Mouse (Mus musculus) effector memory CD4-positive, alpha-beta T cell, adult 5 months (primary cell): ENCODE results near the gene Tkfc. TPM values are rescaled to one million over a fixed set of nuclear protein-coding genes. Genes with fewer than 3 reads are reported as not detected.

Source experiments
- polyA plus RNA-seq: library from polyadenylated mRNA; unstranded; fragments of 100-300 nt; shearing (Covaris generic); gene quantifications from one replicate; pipeline ENCODE4 v1.2.1, GENCODE M21; 2017

Tkfc gene
- polyA plus RNA-seq = 4.7 TPM

DNA sequence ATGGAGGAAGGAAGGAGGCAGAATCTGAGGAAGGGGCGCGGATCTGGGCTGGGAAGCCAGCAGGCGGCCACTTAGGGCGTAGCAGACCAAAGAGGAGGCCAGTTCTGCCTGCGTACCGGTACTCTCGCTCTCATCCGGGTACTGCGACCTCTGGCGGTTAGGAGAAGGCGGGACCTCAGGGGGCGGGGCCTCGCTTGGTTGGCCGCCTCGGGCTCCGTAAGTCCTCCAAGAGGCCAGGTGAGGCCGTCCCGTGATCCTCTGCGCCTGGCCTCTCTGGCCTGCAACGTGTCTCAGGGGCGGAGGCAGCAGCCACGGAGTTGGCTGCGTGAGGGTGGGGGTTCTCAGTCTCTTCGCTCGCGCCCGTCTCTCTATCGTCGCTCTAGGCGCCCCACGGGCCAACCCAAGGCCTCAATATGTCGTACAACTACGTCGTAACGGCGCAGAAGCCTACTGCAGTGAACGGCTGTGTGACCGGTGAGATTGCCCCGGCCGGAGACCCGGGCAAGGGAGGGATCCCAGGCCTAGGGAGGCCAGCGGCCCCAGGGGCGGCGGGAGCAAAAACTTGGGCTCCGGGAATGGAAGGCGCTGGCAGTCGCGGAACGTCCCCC is at the start of gene Tkfc, which contains the start of gene Ddb1:
Gene Tkfc (minus strand): TSS at position 362 of the 608 bp plus-strand sequence.
Gene Ddb1 (plus strand): TSS at position 35 of the 608 bp plus-strand sequence.

DNA sequence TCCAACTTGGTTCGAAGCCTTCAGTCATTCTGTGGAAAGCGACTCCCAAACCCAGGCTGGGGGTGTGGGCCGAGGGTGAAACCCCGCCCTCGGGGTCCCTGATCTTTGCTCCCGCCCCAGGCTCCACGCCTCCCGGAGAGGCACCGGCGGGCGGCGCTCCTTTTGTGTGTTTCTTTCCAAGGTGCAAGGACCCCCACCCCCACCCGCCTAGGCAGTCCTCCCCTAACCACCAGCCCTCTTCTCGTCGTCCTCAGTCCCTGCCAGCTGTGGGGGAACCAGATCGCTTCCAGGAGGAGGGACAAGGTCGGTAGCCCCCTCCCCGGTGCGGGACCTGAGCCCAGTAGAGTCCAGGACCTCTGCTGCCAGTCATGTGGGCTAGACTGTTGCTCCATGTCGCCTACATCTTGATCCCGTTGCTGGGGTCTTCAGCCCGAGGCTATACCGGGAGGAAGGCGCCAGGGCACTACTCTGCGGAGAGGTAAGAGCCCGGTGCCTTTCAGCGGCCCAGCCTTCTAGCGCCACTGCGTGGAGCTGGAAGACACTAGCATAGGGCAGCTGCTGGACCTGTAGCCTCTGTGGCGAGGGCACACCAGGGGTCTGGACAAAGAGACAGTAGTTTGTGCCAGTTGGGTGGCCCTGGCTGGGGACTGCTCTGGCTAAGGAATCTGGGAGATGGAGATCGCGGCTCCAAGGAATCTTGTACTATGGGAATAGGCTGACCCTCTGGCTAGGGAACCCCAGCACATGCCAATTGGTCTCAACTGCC is 28.8 kb upstream of the Tkfc start, which contains the start of gene Vwce:
Gene Vwce (plus strand): TSS at position 108 of the 766 bp plus-strand sequence.

DNA sequence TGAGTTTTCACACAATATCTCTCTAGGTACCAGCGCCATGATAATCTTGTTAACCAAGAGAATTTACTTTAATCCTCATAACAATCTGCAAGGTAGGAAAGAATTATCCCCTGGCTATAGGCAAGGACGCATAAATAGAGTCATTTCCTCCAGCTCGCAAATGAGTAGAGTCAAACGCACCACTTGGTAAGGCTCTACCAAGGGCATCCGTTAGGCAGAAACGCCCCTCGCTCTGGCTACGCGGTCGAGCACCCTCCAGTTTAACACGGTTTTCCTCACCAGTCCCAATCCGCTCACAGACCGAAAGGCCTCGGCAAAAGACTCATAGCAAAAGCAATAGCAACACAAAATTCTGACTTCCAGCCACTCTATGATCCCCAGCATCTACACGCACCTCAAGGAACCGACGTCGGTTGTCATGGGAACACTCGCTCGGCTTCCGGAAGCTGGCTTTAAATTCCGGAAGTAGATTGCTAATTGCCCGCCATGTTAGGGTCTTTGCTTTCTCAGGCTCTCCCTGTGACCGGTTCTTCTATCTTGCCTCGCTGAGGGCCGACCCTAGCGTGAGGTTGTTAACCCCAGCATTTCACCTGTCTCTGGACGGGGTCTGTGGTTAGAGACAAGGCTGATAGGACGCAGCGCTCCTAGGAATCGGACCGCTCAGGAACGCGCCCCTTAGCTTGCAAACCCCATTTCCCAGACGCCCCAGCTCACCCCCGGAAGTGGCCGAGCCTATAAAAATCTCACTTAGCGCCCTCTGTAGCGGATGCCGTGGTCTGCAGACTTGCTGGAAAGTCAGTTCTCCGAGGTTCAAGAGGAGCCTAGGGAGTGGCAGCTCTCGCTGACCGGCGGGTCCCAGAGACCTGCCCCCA is 28.5 kb downstream of the Tkfc start, which contains the start of the genes Cyb561a3 and Tmem138:
Gene Cyb561a3 (plus strand): TSS at position 483 of the 872 bp plus-strand sequence.
Gene Tmem138 (minus strand): TSS at position 673 of the 872 bp plus-strand sequence.

DNA sequence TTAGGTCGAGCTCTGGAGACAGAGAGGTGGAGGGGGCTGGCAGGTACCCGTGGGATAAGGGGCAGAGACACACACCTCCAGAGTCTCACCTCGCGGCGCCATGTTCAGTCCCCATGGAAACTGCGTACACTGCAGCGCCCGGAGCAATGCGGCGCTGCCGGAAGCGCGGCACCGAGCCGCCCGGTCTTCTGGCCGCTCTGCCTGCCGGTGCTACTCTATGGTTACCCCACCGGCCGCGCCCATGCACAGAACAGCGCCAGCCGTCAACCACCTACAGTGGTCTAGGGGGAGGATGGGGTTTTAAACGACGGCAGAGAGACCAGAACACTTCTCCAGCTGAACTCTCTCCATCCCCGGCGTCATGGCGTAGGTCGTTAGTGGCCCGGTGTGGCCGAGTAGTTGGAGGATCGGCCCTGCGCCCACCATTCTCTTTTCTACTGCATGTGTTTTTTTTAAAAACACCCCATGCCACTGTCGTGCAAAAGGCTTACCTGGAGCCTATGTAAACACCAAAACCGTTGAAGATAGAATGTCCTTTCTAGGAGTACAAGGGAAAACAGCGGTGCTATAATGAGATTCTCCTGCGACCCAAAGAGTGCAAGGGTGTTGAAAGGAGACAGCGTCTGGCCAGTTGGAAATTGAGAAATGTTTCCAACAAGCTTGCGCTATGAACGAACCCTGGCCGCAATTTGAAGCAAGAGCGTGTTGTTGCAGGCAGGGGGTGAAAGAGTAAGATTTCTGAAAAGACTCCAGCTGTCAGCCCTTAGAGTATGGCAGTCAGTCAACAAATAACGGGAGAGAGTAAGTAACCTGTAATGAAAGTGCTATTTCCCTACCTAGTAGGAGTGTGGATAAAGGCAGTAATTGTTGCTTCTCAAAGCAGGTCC is 49.6 kb downstream of the Tkfc start, which contains the start of gene Tmem216:
Gene Tmem216 (minus strand): TSS at position 615 of the 887 bp plus-strand sequence.

Other genes starting within 250 kb of the Tkfc start
- not detected for gene Syt7, start 216.6 kb downstream of the Tkfc start, polyA plus RNA-seq
- not detected for gene Lrrc10b, start 148.2 kb downstream of the Tkfc start, polyA plus RNA-seq
- gene Ppp1r32, start 122.7 kb downstream of the Tkfc start, polyA plus RNA-seq = 0.36 TPM
- gene Cpsf7, start 80.4 kb downstream of the Tkfc start, polyA plus RNA-seq = 27.6 TPM
- gene Sdhaf2, start 79.5 kb downstream of the Tkfc start, polyA plus RNA-seq = 49.1 TPM
- gene Tmem216, start 49.4 kb downstream of the Tkfc start, polyA plus RNA-seq = 6.7 TPM
- gene Cyb561a3, start 28.5 kb downstream of the Tkfc start, polyA plus RNA-seq = 21.7 TPM
- gene Tmem138, start 28.3 kb downstream of the Tkfc start, polyA plus RNA-seq = 4.8 TPM
- gene Ddb1, start 327 bp downstream of the Tkfc start, polyA plus RNA-seq = 143 TPM
- gene Vwce, start 28.6 kb upstream of the Tkfc start, polyA plus RNA-seq = not detected
- not detected for gene Pga5, start 72.4 kb upstream of the Tkfc start, polyA plus RNA-seq
- 24.9 TPM for gene Vps37c, start 83.1 kb upstream of the Tkfc start, polyA plus RNA-seq
- gene Cd5, start 133.3 kb upstream of the Tkfc start, polyA plus RNA-seq = 505 TPM
- 601 TPM for gene Cd6, start 224.4 kb upstream of the Tkfc start, polyA plus RNA-seq
- 8.9 TPM for gene Slc15a3, start 234.1 kb upstream of the Tkfc start, polyA plus RNA-seq